Mouse (Mus musculus): ENCODE data around the gene Adgrf5. TPM values are rescaled to one million over a fixed set of nuclear protein-coding genes. Genes with fewer than 3 reads are reported as not detected.

Adgrf5 gene
- polyA plus RNA-seq, 1 experiment from 2014 or later: 11.8 TPM

- H3K4me3 ChIP-seq (replicated peaks): no peak overlapping the region
- no peaks in the 10 kb centered on the region for H3K9me3 ChIP-seq
- WGBS: 13% methylated on average over 9 of the region's 9 CpGs
- no peaks in the 10 kb centered on the region for H3K27me3 ChIP-seq (replicated peaks)
- no peak overlapping the region for H3K27ac ChIP-seq
- H3K9ac ChIP-seq: no peak overlapping the region
- no peak overlapping the region for H3K4me2 ChIP-seq (replicated peaks)
- ATAC-seq: no peak
- 0 out of 2 replicates have a peak, but pooled peaks cover 9% of the 10 kb centered on the region for H3K4me1 ChIP-seq (replicated peaks)
- no peaks in the 10 kb centered on the region for H3K36me3 ChIP-seq
Observed at GRCm38 (mm10) chr17:43357902-43358539, 2.2 kb upstream of the Adgrf5 start.

- Histone ChIP-seq H3K9ac (no peak overlapping the region), H3K4me2 (replicated peaks) (0 out of 2 replicates have a peak overlapping the region, but pooled peaks have one; percentile 49), H3K4me3 (replicated peaks) (peak overlapping the region; percentile 26; the same call in 1 of the 2 replicates), H3K9me3 (no peaks in the 10 kb centered on the region), H3K27ac (no peak overlapping the region), H3K36me3 (no peaks in the 10 kb centered on the region), H3K4me1 (replicated peaks) (0 out of 2 replicates have a peak, but pooled peaks cover 9% of the 10 kb centered on the region), H3K27me3 (replicated peaks) (no peaks in the 10 kb centered on the region)
- ATAC-seq: no peak
- WGBS: 76% methylated on average over 11 of the region's 11 CpGs
Observed at GRCm38 (mm10) chr17:43361021-43361420, 770 bp downstream of the Adgrf5 start.

GRCm38 (mm10) chr17:43362362-43362761 is 2.1 kb downstream of the Adgrf5 start:
- ATAC-seq: no peak
- Histone ChIP-seq H3K4me2 (replicated peaks) (peak overlapping the region; percentile 14), H3K27me3 (replicated peaks) (no peaks in the 10 kb centered on the region), H3K27ac (no peak overlapping the region), H3K36me3 (no peaks in the 10 kb centered on the region), H3K4me1 (replicated peaks) (0 out of 2 replicates have a peak, but pooled peaks cover 9% of the 10 kb centered on the region), H3K9me3 (no peaks in the 10 kb centered on the region), H3K9ac (no peak overlapping the region), H3K4me3 (replicated peaks) (no peak overlapping the region)
- WGBS: 60% methylated on average over 11 of the region's 11 CpGs

- no peak for ATAC-seq
Observed at GRCm38 (mm10) chr17:43362881-43363280, 2.6 kb downstream of the Adgrf5 start.

GRCm38 (mm10) chr17:43363921-43364320 is 3.7 kb downstream of the Adgrf5 start:
- Histone ChIP-seq H3K27me3 (replicated peaks) (no peaks in the 10 kb centered on the region), H3K4me2 (replicated peaks) (no peak overlapping the region), H3K27ac (no peak overlapping the region), H3K9ac (no peak overlapping the region), H3K9me3 (no peaks in the 10 kb centered on the region), H3K4me1 (replicated peaks) (0 out of 2 replicates have a peak, but pooled peaks cover 5% of the 10 kb centered on the region), H3K4me3 (replicated peaks) (no peak overlapping the region), H3K36me3 (no peaks in the 10 kb centered on the region)
- WGBS: 52% methylated on average over 6 of the region's 6 CpGs
- no peak for ATAC-seq

More at GRCm38 (mm10) chr17:43362881-43363280, 2.6 kb downstream of the Adgrf5 start:
- Histone ChIP-seq H3K27ac (no peak overlapping the region), H3K36me3 (no peaks in the 10 kb centered on the region), H3K9me3 (no peaks in the 10 kb centered on the region), H3K4me3 (replicated peaks) (no peak overlapping the region), H3K4me1 (replicated peaks) (0 out of 2 replicates have a peak, but pooled peaks cover 9% of the 10 kb centered on the region), H3K9ac (no peak overlapping the region), H3K27me3 (replicated peaks) (no peaks in the 10 kb centered on the region), H3K4me2 (replicated peaks) (peak overlapping the region; percentile 14; the same call in 1 of the 2 replicates)
- 67% methylated on average over 6 of the region's 6 CpGs for WGBS

- H3K27me3 ChIP-seq (replicated peaks): no peaks in the 10 kb centered on the region
- H3K4me1 ChIP-seq (replicated peaks): 0 out of 2 replicates have a peak, but pooled peaks cover 5% of the 10 kb centered on the region
- no peaks in the 10 kb centered on the region for H3K36me3 ChIP-seq
- H3K9ac ChIP-seq: no peak overlapping the region
- no peak for ATAC-seq
- H3K4me3 ChIP-seq (replicated peaks): no peak overlapping the region
- WGBS: 76% methylated on average over 6 of the region's 6 CpGs
- H3K9me3 ChIP-seq: no peaks in the 10 kb centered on the region
- no peak overlapping the region for H3K4me2 ChIP-seq (replicated peaks)
- H3K27ac ChIP-seq: no peak overlapping the region
Observed at GRCm38 (mm10) chr17:43365297-43365696, 5.0 kb downstream of the Adgrf5 start.

- no peak overlapping the region for H3K4me2 ChIP-seq (replicated peaks)
- WGBS: 66% methylated on average over 9 of the region's 9 CpGs
- H3K27me3 ChIP-seq (replicated peaks): no peaks in the 10 kb centered on the region
- no peak overlapping the region for H3K4me3 ChIP-seq (replicated peaks)
- H3K9me3 ChIP-seq: no peaks in the 10 kb centered on the region
- 0 out of 2 replicates have a peak, but pooled peaks cover 5% of the 10 kb centered on the region for H3K4me1 ChIP-seq (replicated peaks)
- no peak overlapping the region for H3K9ac ChIP-seq
- ATAC-seq: no peak
- no peaks in the 10 kb centered on the region for H3K36me3 ChIP-seq
- no peak overlapping the region for H3K27ac ChIP-seq
Observed at GRCm38 (mm10) chr17:43366486-43366885, 6.2 kb downstream of the Adgrf5 start.

GRCm38 (mm10) chr17:43368171-43368576 is 7.9 kb downstream of the Adgrf5 start:
- Histone ChIP-seq H3K36me3 (no peaks in the 10 kb centered on the region), H3K4me3 (replicated peaks) (no peak overlapping the region), H3K27ac (no peak overlapping the region), H3K4me2 (replicated peaks) (no peak overlapping the region), H3K27me3 (replicated peaks) (no peaks in the 10 kb centered on the region), H3K9me3 (no peaks in the 10 kb centered on the region), H3K4me1 (replicated peaks) (no peaks in the 10 kb centered on the region), H3K9ac (no peak overlapping the region)
- no peak for ATAC-seq
- WGBS: 55% methylated on average over 5 of the region's 5 CpGs

GRCm38 (mm10) chr17:43372604-43373003 is 12.4 kb downstream of the Adgrf5 start:
- Histone ChIP-seq H3K4me1 (replicated peaks) (peaks cover 2% of the 10 kb centered on the region; the same call in 1 of the 2 replicates), H3K4me3 (replicated peaks) (no peak overlapping the region), H3K27me3 (replicated peaks) (no peaks in the 10 kb centered on the region), H3K9ac (no peak overlapping the region), H3K9me3 (no peaks in the 10 kb centered on the region), H3K4me2 (replicated peaks) (no peak overlapping the region), H3K27ac (no peak overlapping the region), H3K36me3 (no peaks in the 10 kb centered on the region)
- no peak for ATAC-seq
- 62% methylated on average over 4 of the region's 4 CpGs for WGBS

- no peak overlapping the region for H3K4me2 ChIP-seq (replicated peaks)
- H3K27ac ChIP-seq: no peak overlapping the region
- H3K27me3 ChIP-seq (replicated peaks): no peaks in the 10 kb centered on the region
- WGBS: 37% methylated on average over 4 of the region's 4 CpGs
- no peak overlapping the region for H3K9ac ChIP-seq
- H3K9me3 ChIP-seq: no peaks in the 10 kb centered on the region
- ATAC-seq: no peak
- H3K4me1 ChIP-seq (replicated peaks): peaks cover 2% of the 10 kb centered on the region; the same call in 1 of the 2 replicates
- H3K4me3 ChIP-seq (replicated peaks): no peak overlapping the region
- H3K36me3 ChIP-seq: no peaks in the 10 kb centered on the region
Observed at GRCm38 (mm10) chr17:43374020-43374419, 13.8 kb downstream of the Adgrf5 start.

GRCm38 (mm10) chr17:43376527-43376926 is 16.3 kb downstream of the Adgrf5 start:
- Histone ChIP-seq H3K4me1 (replicated peaks) (peaks cover 2% of the 10 kb centered on the region; the same call in 1 of the 2 replicates), H3K4me3 (replicated peaks) (no peak overlapping the region), H3K9me3 (no peaks in the 10 kb centered on the region), H3K36me3 (no peaks in the 10 kb centered on the region), H3K4me2 (replicated peaks) (no peak overlapping the region), H3K9ac (no peak overlapping the region), H3K27me3 (replicated peaks) (no peaks in the 10 kb centered on the region), H3K27ac (no peak overlapping the region)
- ATAC-seq: no peak
- 43% methylated on average over 5 of the region's 5 CpGs for WGBS

GRCm38 (mm10) chr17:43378703-43379102 is 18.5 kb downstream of the Adgrf5 start:
- H3K4me2 ChIP-seq (replicated peaks): no peak overlapping the region
- no peak overlapping the region for H3K4me3 ChIP-seq (replicated peaks)
- no peak overlapping the region for H3K9ac ChIP-seq
- peaks cover 2% of the 10 kb centered on the region; the same call in 1 of the 2 replicates for H3K4me1 ChIP-seq (replicated peaks)
- ATAC-seq: no peak
- 78% methylated on average over 5 of the region's 5 CpGs for WGBS
- no peaks in the 10 kb centered on the region for H3K27me3 ChIP-seq (replicated peaks)
- H3K9me3 ChIP-seq: no peaks in the 10 kb centered on the region
- H3K27ac ChIP-seq: no peak overlapping the region
- H3K36me3 ChIP-seq: no peaks in the 10 kb centered on the region

- H3K4me2 ChIP-seq (replicated peaks): no peak overlapping the region
- no peak overlapping the region for H3K9ac ChIP-seq
- no peaks in the 10 kb centered on the region for H3K36me3 ChIP-seq
- no peaks in the 10 kb centered on the region for H3K9me3 ChIP-seq
- no peak overlapping the region for H3K4me3 ChIP-seq (replicated peaks)
- no peak overlapping the region for H3K27ac ChIP-seq
- no peaks in the 10 kb centered on the region for H3K27me3 ChIP-seq (replicated peaks)
- WGBS: 90% methylated on average over 5 of the region's 5 CpGs
- H3K4me1 ChIP-seq (replicated peaks): 0 out of 2 replicates have a peak, but pooled peaks cover 4% of the 10 kb centered on the region
- no peak for ATAC-seq
Observed at GRCm38 (mm10) chr17:43386331-43386730, 26.1 kb downstream of the Adgrf5 start.
